Mouse (Mus musculus) midbrain, embryonic 10.5 days (tissue): ENCODE measurements around the gene Adprm. TPM values are rescaled to one million over a fixed set of nuclear protein-coding genes. Genes with fewer than 3 reads are reported as not detected.

ENCODE experiments used
- DNase-seq: peaks from one replicate; pipeline ENCODE4 v3.0.0-alpha.2; 2017; ENCODE audit warnings: low spot score
- H3K27ac ChIP-seq: fragments of 300-500 bp; sonication (generic); replicated peaks from 2 replicates; pipeline ENCODE4 v1.5.1; 2016; ENCODE audit warnings: mild to moderate bottlenecking
- H3K27me3 ChIP-seq: fragments of 300-500 bp; sonication (generic); 2 replicates; pipeline ENCODE4 v1.6.1; 2016; ENCODE audit warnings: low read depth, mild to moderate bottlenecking; ENCODE audit not compliant: poor library complexity, severe bottlenecking
- H3K36me3 ChIP-seq: fragments of 300-500 bp; sonication (generic); 2 replicates; pipeline ENCODE4 v1.6.1; 2016; ENCODE audit warnings: mild to moderate bottlenecking, moderate library complexity
- H3K4me1 ChIP-seq: fragments of 300-500 bp; sonication (generic); 2 replicates; pipeline ENCODE4 v1.6.1; 2016
- H3K4me3 ChIP-seq: fragments of 300-500 bp; sonication (generic); 2 replicates; pipeline ENCODE4 v1.5.1; 2016; ENCODE audit warnings: mild to moderate bottlenecking, moderate library complexity
- H3K9me3 ChIP-seq: fragments of 300-500 bp; sonication (generic); replicated peaks from 2 replicates; pipeline ENCODE4 v1.6.1; 2016; ENCODE audit warnings: mild to moderate bottlenecking
- WGBS: fragments of 180-500 bp; shearing (Covaris S2); methylation state at CpG from one replicate; pipeline ENCODE4 v1.1.7; 2016; 5-methylcytosine and 5-hydroxymethylcytosine counted together
- polyA plus RNA-seq: library from polyadenylated mRNA; unstranded; fragments of >200 nt; fragmentation: Nextera tagmentation; extraction: Ambion mirVana; gene quantifications from 2 replicates; pipeline ENCODE4 v1.2.1, GENCODE M21; 2016

Adprm gene
- polyA plus RNA-seq, 1 experiment from 2014 or later = 30.0 TPM

GRCm38 (mm10) chr11:67083712-67084340 is 31.4 kb upstream of the Adprm start:
- peaks cover 36% of the 10 kb centered on the region for H3K4me1 ChIP-seq

DNA sequence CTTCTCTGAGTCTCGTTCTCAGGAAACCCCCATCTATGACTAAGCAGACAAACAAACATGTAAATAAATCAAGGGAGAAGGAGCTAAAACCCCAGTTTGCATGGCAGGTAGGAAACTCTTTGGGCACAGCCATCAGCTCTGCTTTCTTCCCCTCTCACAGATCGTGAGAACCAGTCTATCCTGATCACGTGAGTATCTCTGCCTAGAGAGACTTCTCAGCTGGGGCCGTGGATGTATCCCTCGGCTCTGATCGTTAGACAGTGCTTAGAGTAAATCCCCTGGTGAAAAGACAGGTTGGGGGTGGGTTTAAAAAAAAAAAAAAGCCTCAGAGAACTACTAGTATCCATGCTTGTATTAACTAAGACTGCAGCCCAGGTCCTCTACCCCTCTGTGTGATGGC is 30.8 kb upstream of the Adprm start:
- WGBS = 77% methylated on average over 6 of the region's 6 CpGs

More at GRCm38 (mm10) chr11:67083712-67084340, 31.4 kb upstream of the Adprm start:
- no peaks in the 10 kb centered on the region for H3K36me3 ChIP-seq
- no peak overlapping the region for H3K4me3 ChIP-seq
- 42% methylated on average over 32 of the region's 32 CpGs for WGBS
- DNase-seq = no peak
- H3K27ac ChIP-seq = no peak overlapping the region
- no peaks in the 10 kb centered on the region for H3K9me3 ChIP-seq
- peaks cover 49% of the 10 kb centered on the region for H3K27me3 ChIP-seq

DNA sequence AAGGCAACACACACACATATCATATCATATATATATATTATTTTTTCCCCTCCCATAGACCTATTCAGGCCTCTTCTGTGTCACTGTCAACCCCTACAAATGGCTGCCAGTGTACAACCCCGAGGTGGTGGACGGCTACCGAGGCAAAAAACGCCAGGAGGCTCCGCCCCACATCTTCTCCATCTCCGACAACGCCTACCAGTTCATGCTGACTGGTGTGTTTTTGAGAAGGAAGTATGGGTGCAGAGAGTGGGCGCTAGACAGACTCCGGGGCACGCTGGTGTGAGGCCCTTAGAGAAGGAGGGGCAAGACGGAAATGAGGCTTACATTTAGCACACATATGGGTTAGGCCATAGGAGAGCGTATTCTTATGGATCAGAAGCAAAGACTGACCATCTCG is 30.4 kb upstream of the Adprm start:
- Histone ChIP-seq H3K27me3 (peaks cover 49% of the 10 kb centered on the region), H3K4me3 (no peak overlapping the region), H3K9me3 (no peaks in the 10 kb centered on the region), H3K36me3 (no peaks in the 10 kb centered on the region), H3K27ac (no peak overlapping the region), H3K4me1 (peaks cover 37% of the 10 kb centered on the region)
- 92% methylated on average over 13 of the region's 13 CpGs for WGBS
- DNase-seq = no peak

More for the DNA sequence above, 30.8 kb upstream of the Adprm start:
- Histone ChIP-seq H3K4me1 (peaks cover 37% of the 10 kb centered on the region), H3K27ac (no peak overlapping the region), H3K27me3 (peaks cover 49% of the 10 kb centered on the region), H3K9me3 (no peaks in the 10 kb centered on the region), H3K36me3 (no peaks in the 10 kb centered on the region), H3K4me3 (no peak overlapping the region)
- no peak for DNase-seq

- 89% methylated on average over 7 of the region's 7 CpGs for WGBS
Observed at GRCm38 (mm10) chr11:67082188-67082587, 29.8 kb upstream of the Adprm start.

GRCm38 (mm10) chr11:67081125-67081649 is 28.8 kb upstream of the Adprm start:
- Histone ChIP-seq H3K9me3 (no peaks in the 10 kb centered on the region), H3K27me3 (peaks cover 39% of the 10 kb centered on the region), H3K4me3 (peak overlapping the region; percentile 23; the same call in 1 of the 2 replicates), H3K4me1 (peaks cover 37% of the 10 kb centered on the region), H3K36me3 (no peaks in the 10 kb centered on the region), H3K27ac (peak overlapping the region; percentile 60; the same call in 1 of the 2 replicates)
- 7% methylated on average over 11 of the region's 11 CpGs for WGBS
- DNase-seq = peak; percentile 82

More at GRCm38 (mm10) chr11:67082188-67082587, 29.8 kb upstream of the Adprm start:
- Histone ChIP-seq H3K27ac (no peak overlapping the region), H3K4me3 (no peak overlapping the region), H3K4me1 (peaks cover 37% of the 10 kb centered on the region), H3K9me3 (no peaks in the 10 kb centered on the region), H3K27me3 (peaks cover 48% of the 10 kb centered on the region), H3K36me3 (no peaks in the 10 kb centered on the region)
- DNase-seq = no peak

GRCm38 (mm10) chr11:67080168-67080567 is 27.8 kb upstream of the Adprm start:
- peaks cover 37% of the 10 kb centered on the region for H3K4me1 ChIP-seq
- 4% methylated on average over 3 of the region's 3 CpGs for WGBS
- H3K27ac ChIP-seq = peak overlapping the region; percentile 60
- H3K27me3 ChIP-seq = peaks cover 33% of the 10 kb centered on the region
- H3K4me3 ChIP-seq = no peak overlapping the region
- peak; percentile 73 for DNase-seq
- no peaks in the 10 kb centered on the region for H3K36me3 ChIP-seq
- H3K9me3 ChIP-seq = no peaks in the 10 kb centered on the region

- WGBS = 66% methylated on average over 11 of the region's 11 CpGs
- DNase-seq = no peak
- H3K36me3 ChIP-seq = no peaks in the 10 kb centered on the region
- peak overlapping the region; percentile 60 for H3K27ac ChIP-seq
- peaks cover 41% of the 10 kb centered on the region for H3K4me1 ChIP-seq
- no peak overlapping the region for H3K4me3 ChIP-seq
- peaks cover 28% of the 10 kb centered on the region for H3K27me3 ChIP-seq
- H3K9me3 ChIP-seq = no peaks in the 10 kb centered on the region
Observed at GRCm38 (mm10) chr11:67079740-67080139, 27.3 kb upstream of the Adprm start.

DNA sequence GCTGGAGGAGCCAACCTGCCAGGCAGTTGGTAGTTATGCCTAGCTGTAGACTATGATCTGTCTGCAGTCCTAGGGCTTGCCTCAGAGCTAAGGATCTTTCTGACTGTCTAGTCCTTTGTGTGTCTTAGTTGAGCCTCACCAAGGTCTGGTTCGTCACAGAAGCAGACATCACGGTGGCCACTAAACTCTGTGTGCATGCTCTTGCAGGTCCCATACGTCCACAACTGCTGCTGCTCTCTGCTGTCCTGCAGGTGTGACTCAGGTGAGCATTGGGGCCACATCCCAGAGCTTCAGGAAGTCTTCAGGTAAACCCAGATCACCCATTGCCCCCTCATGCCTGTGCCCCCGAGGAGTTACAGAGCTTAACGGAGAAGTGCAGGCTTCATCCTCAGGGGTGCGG is 26.5 kb upstream of the Adprm start:
- H3K9me3 ChIP-seq = no peaks in the 10 kb centered on the region
- no peak for DNase-seq
- H3K36me3 ChIP-seq = no peaks in the 10 kb centered on the region
- 82% methylated on average over 6 of the region's 6 CpGs for WGBS
- 0 out of 2 replicates have a peak overlapping the region, but pooled peaks have one; percentile 13 for H3K27ac ChIP-seq
- H3K4me3 ChIP-seq = no peak overlapping the region
- peaks cover 20% of the 10 kb centered on the region for H3K27me3 ChIP-seq
- H3K4me1 ChIP-seq = peaks cover 41% of the 10 kb centered on the region

GRCm38 (mm10) chr11:67078000-67078399 is 25.6 kb upstream of the Adprm start, which contains the start of gene Myh3:
Gene Myh3 (plus strand): TSS chr11:67078300.
- H3K36me3 ChIP-seq = no peaks in the 10 kb centered on the region
- 0 out of 2 replicates have a peak within 1 kb of the TSS, but pooled peaks have one; percentile 13 for H3K27ac ChIP-seq
- H3K9me3 ChIP-seq = no peaks in the 10 kb centered on the region
- H3K27me3 ChIP-seq = peaks cover 11% of the 10 kb centered on the region
- H3K4me3 ChIP-seq = no peak within 1 kb of the TSS
- DNase-seq = no peak
- 92% methylated on average over 5 of the region's 5 CpGs for WGBS
- peaks cover 41% of the 10 kb centered on the region for H3K4me1 ChIP-seq

DNA sequence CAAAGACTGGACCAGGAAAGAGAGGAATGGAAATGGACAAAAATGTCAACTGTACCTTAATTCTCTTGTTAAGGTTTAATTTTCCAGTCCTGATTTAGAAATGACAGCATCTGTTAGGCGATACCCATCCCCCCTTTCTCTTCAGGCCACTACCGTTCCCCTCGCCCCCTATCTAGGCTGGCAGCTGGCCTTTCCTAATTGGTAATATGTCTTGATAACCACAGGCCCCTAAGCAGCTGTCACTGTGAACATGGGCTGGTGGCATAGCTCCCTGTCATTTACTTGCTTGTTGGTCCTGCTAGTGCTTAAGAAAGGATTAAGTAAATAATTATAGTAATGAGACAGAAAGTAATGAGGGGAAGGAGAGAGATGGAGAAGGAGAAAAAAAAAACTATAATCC is 25.0 kb upstream of the Adprm start:
- 78% methylated on average over 3 of the region's 3 CpGs for WGBS
- DNase-seq = no peak

GRCm38 (mm10) chr11:67076781-67077180 is 24.4 kb upstream of the Adprm start:
- no peak for DNase-seq
- Histone ChIP-seq H3K36me3 (no peaks in the 10 kb centered on the region), H3K4me3 (no peak overlapping the region), H3K27ac (no peak overlapping the region), H3K9me3 (no peaks in the 10 kb centered on the region), H3K4me1 (peaks cover 35% of the 10 kb centered on the region), H3K27me3 (no peaks in the 10 kb centered on the region)
- WGBS = 82% methylated on average over 5 of the region's 5 CpGs

More for the DNA sequence above, 25.0 kb upstream of the Adprm start:
- Histone ChIP-seq H3K27ac (no peak overlapping the region), H3K4me1 (peaks cover 41% of the 10 kb centered on the region), H3K4me3 (no peak overlapping the region), H3K9me3 (no peaks in the 10 kb centered on the region), H3K36me3 (no peaks in the 10 kb centered on the region), H3K27me3 (peaks cover 5% of the 10 kb centered on the region)

DNA sequence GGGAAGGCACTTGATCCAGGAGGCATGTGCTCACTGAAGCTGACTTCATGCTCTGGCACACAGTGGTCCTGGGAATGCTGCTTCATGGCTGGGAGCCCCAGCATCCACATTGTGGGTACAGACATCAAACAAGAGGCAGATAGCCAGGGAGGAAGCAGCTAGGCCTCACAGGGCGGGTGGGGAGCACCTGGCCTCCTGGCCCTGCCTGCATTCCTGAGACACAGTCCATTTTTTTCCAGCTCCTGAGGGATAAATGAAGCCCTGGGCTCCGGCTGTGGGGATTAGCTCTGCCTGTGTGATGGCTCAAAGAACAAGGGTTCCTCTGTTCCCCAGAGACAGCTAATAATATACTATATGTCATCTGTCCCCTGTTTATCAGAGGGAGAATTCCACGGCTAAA is 22.6 kb upstream of the Adprm start:
- peaks cover 17% of the 10 kb centered on the region for H3K4me1 ChIP-seq
- DNase-seq = no peak
- H3K9me3 ChIP-seq = no peaks in the 10 kb centered on the region
- no peak overlapping the region for H3K4me3 ChIP-seq
- WGBS = 49% methylated on average over 3 of the region's 3 CpGs
- H3K27me3 ChIP-seq = no peaks in the 10 kb centered on the region
- no peaks in the 10 kb centered on the region for H3K36me3 ChIP-seq
- peak overlapping the region; percentile 7; the same call in 1 of the 2 replicates for H3K27ac ChIP-seq

DNA sequence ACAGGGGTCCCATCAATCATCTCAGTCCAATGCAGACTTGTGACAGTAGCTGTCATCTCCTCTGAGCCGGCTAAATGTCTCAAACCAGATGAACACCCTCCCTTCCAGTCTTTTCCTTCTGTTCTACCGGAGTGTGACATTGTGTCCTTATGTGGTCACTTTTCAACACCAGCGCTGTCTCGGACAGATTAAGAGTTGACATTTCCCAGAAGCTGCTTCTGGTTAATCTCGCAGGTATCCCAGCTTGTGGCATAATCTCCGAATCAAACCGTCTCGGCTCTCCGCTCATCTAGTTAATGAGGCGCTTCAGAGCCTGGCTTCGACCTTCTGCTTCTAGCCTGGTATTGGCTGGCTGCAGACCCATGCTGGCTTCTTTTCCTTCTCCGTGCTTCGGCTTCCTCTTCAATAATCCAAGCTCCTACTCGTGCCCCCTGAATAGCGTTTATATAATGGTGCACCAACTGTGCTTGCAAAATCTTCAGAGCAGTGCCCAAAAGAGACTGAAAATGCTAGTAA is 20.3 kb upstream of the Adprm start:
- DNase-seq = no peak
- Histone ChIP-seq H3K9me3 (no peaks in the 10 kb centered on the region), H3K4me3 (no peak overlapping the region), H3K27me3 (no peaks in the 10 kb centered on the region), H3K27ac (no peak overlapping the region), H3K36me3 (peaks cover under 1% of the 10 kb centered on the region), H3K4me1 (peaks cover 5% of the 10 kb centered on the region)
- 84% methylated on average over 15 of the region's 15 CpGs for WGBS
